Mouse (Mus musculus): ENCODE measurements at regions not wholly inside any gene's neighbourhood (a gene's known extent, or its start where the extent isn't known, plus 50 kb on each side); places are given as distances from the start of the nearest gene placed in this dataset.

GRCm38 (mm10) chr13:51042881-51043402 is 57.7 kb upstream of the Spin1 start:
- TF ChIP-seq CTCF (IDR thresholded peaks at IDR 0.05), result no peak
- no peak for DNase-seq (ENCODE audit: low read depth, low spot score)
- in situ Hi-C loops (cut with MboI; ENCODE audit: low pct_unique_long_range_greater_than_20kb), result no loop called here
- ATAC-seq, result no peak
- H3K27me3 ChIP-seq, result no peaks in the 10 kb centered on the region
- ChIA-PET CTCF (no interaction called here), POLR2A (no interaction called here)

Measured in Patski (cell line).